Mouse (Mus musculus) lung, embryonic 14.5 days (tissue): ENCODE measurements around the gene Aldh16a1. TPM values are rescaled to one million over a fixed set of nuclear protein-coding genes. Genes with fewer than 3 reads are reported as not detected.
A peak's percentile ranks its signal among the peaks of the same experiment; 100 is the strongest.
"Not testable (repeated sequence)": the region's sequence is repeated elsewhere in the genome, so short reads cannot be mapped to it uniquely, and the experiment has no call there.

Source experiments
- ATAC-seq: fragments of 200-750 bp; cut with Nextera tagmentation; 2 replicates; pipeline ENCODE4 v1.8.0; 2017; ENCODE audit warnings: mild to moderate bottlenecking, moderate TSS enrichment, moderate library complexity; ENCODE audit not compliant: insufficient read depth
- DNase-seq: peaks from one replicate; pipeline ENCODE4 v3.0.0-alpha.2; 2015
- H3K27ac ChIP-seq: fragments of 300-500 bp; sonication (generic); 2 replicates; pipeline ENCODE4 v1.5.1; 2014; ENCODE audit warnings: low read depth, mild to moderate bottlenecking, moderate library complexity
- H3K27me3 ChIP-seq: fragments of 300-500 bp; sonication (generic); 2 replicates; pipeline ENCODE4 v1.6.1; 2014; ENCODE audit warnings: low read length, control low read depth; ENCODE audit not compliant: insufficient read depth
- H3K36me3 ChIP-seq: fragments of 300-500 bp; sonication (generic); 2 replicates; pipeline ENCODE4 v1.6.1; 2014; ENCODE audit warnings: control low read depth; ENCODE audit not compliant: insufficient read depth
- H3K4me1 ChIP-seq: fragments of 300-500 bp; sonication (generic); 2 replicates; pipeline ENCODE4 v1.6.1; 2014; ENCODE audit warnings: antibody characterized with exemption, control low read depth; ENCODE audit not compliant: insufficient read depth
- H3K4me2 ChIP-seq: fragments of 300-500 bp; sonication (generic); 2 replicates; pipeline ENCODE4 v1.6.1; 2014; ENCODE audit warnings: mild to moderate bottlenecking
- H3K4me3 ChIP-seq: fragments of 300-500 bp; sonication (generic); 2 replicates; pipeline ENCODE4 v1.5.1; 2014; ENCODE audit warnings: low read depth, low read length
- H3K9ac ChIP-seq: fragments of 300-500 bp; sonication (generic); 2 replicates; pipeline ENCODE4 v1.6.1; 2014
- H3K9me3 ChIP-seq: fragments of 300-500 bp; sonication (generic); 2 replicates; pipeline ENCODE4 v1.6.1; 2016; ENCODE audit warnings: low read depth, low read length, control low read depth
- CTCF ChIP-seq: IDR thresholded peaks from 2 replicates; pipeline ENCODE4 v1.5.1; 2016; ENCODE audit warnings: antibody characterized with exemption, low read depth
- WGBS: fragments of 180-500 bp; shearing (Covaris S2); extraction: QIAGEN DNeasy Blood & Tissue Kit; methylation state at CpG from one replicate; pipeline ENCODE4 v1.1.7; 2014; 5-methylcytosine and 5-hydroxymethylcytosine counted together
- polyA plus RNA-seq: library from polyadenylated mRNA; unstranded; fragments of >200 nt; fragmentation: Nextera tagmentation; extraction: Ambion mirVana; gene quantifications from 2 replicates; pipeline ENCODE4 v1.2.1, GENCODE M21; 2014

Gene Aldh16a1
- polyA plus RNA-seq, 1 experiment from 2014 or later: 52.9 TPM

GRCm38 (mm10) chr7:45156206-45156605 is 1.8 kb upstream of the Aldh16a1 start:
- H3K27me3 ChIP-seq: no peaks in the 10 kb centered on the region
- no peaks in the 10 kb centered on the region for H3K9me3 ChIP-seq
- no peak for TF ChIP-seq CTCF
- no peak for DNase-seq
- H3K36me3 ChIP-seq: peaks cover 35% of the 10 kb centered on the region; the same call in 1 of the 2 replicates
- H3K4me3 ChIP-seq: no peak overlapping the region
- 87% methylated on average over 15 of the region's 15 CpGs for WGBS
- H3K9ac ChIP-seq: no peak overlapping the region
- ATAC-seq: no peak
- H3K4me1 ChIP-seq: 0 out of 2 replicates have a peak, but pooled peaks cover 7% of the 10 kb centered on the region
- no peak overlapping the region for H3K4me2 ChIP-seq
- no peak overlapping the region for H3K27ac ChIP-seq

- H3K4me2 ChIP-seq: peak overlapping the region; percentile 85
- no peak overlapping the region for H3K9ac ChIP-seq
- no peaks in the 10 kb centered on the region for H3K9me3 ChIP-seq
- 0 out of 2 replicates have a peak overlapping the region, but pooled peaks have one; percentile 10 for H3K27ac ChIP-seq
- no peak overlapping the region for H3K4me3 ChIP-seq
- no peak for ATAC-seq
- H3K27me3 ChIP-seq: no peaks in the 10 kb centered on the region
- WGBS: 80% methylated on average over 9 of the region's 9 CpGs
- DNase-seq: no peak
- peaks cover 34% of the 10 kb centered on the region; the same call in 1 of the 2 replicates for H3K36me3 ChIP-seq
- H3K4me1 ChIP-seq: peaks cover 11% of the 10 kb centered on the region
- no peak for TF ChIP-seq CTCF
Measured at GRCm38 (mm10) chr7:45155590-45155989, 1.2 kb upstream of the Aldh16a1 start.

GRCm38 (mm10) chr7:45154993-45155514 is 670 bp upstream of the Aldh16a1 start:
- Histone ChIP-seq H3K27me3 (no peaks in the 10 kb centered on the region), H3K4me2 (peak overlapping the region; percentile 85), H3K9me3 (no peaks in the 10 kb centered on the region), H3K4me3 (peak overlapping the region; percentile 54), H3K9ac (peak overlapping the region; percentile 13; the same call in 1 of the 2 replicates), H3K27ac (peak overlapping the region; percentile 24; the same call in 1 of the 2 replicates), H3K36me3 (peaks cover 29% of the 10 kb centered on the region; the same call in 1 of the 2 replicates), H3K4me1 (peaks cover 16% of the 10 kb centered on the region)
- 72% methylated on average over 12 of the region's 12 CpGs for WGBS
- ATAC-seq: no peak; the same call in 1 of the 2 replicates
- TF ChIP-seq CTCF: peak; percentile 54
- peak; percentile 67 for DNase-seq

DNA sequence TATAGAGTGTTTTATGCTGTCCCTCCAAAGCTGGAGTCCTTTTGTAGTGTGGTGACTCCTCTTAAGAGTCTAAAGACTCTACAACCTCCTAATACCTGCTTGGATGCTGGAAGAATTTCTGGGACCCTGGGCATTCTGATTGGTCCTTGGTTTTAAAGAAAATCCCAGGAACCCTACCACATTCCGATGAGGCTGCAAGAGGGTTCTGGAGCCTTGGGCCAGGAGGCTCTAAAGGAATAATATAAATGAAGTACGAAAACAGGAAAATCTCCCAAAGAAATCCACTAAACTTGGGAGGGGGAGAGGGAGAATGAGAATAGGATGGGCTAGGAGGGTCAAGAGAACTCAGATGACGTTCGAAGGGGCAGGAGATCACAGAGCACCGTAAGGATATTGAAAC is 798 bp downstream of the Aldh16a1 start:
- Histone ChIP-seq H3K27me3 (no peaks in the 10 kb centered on the region), H3K9ac (peak overlapping the region; percentile 70), H3K4me3 (peak overlapping the region; percentile 54), H3K36me3 (0 out of 2 replicates have a peak, but pooled peaks cover 18% of the 10 kb centered on the region), H3K27ac (peak overlapping the region; percentile 97), H3K9me3 (no peaks in the 10 kb centered on the region), H3K4me1 (peaks cover 19% of the 10 kb centered on the region), H3K4me2 (peak overlapping the region; percentile 85)
- DNase-seq (no peak), ATAC-seq (0 out of 2 replicates have a peak, but pooled peaks have one; percentile 0)
- no peak for TF ChIP-seq CTCF
- whole genome bisulfite sequencing: 4% methylated on average over 5 of the region's 5 CpGs

DNA sequence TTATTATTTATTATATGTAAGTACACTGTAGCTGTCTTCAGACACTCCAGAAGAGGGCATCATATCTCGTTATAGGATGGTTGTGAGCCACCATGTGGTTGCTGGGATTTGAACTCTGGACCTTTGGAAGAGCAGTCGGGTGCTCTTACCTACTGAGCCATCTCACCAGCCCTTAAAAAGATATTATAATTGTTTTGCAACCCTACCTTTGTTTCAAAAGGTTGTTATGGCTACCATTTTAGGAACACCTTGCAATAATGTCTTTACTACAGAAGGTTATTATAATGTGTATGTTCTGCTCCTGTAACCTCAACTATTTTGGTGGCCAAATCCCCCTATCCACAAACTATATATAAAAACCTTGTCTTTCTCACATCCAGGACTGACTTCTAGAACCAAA is 1.3 kb downstream of the Aldh16a1 start:
- not testable (repeated sequence) for H3K27ac ChIP-seq, H3K9ac ChIP-seq, H3K9me3 ChIP-seq, DNase-seq, H3K27me3 ChIP-seq, ATAC-seq
- H3K4me3 ChIP-seq: 0 out of 2 replicates have a peak overlapping the region, but pooled peaks have one; percentile 54
- peaks cover 19% of the 10 kb centered on the region for H3K4me1 ChIP-seq
- H3K4me2 ChIP-seq: peak overlapping the region; percentile 85
- 89% methylated on average over 2 of the region's 2 CpGs for WGBS
- peaks cover 17% of the 10 kb centered on the region; the same call in 1 of the 2 replicates for H3K36me3 ChIP-seq

GRCm38 (mm10) chr7:45151303-45151702 is 3.1 kb downstream of the Aldh16a1 start:
- ATAC-seq: no peak
- peak overlapping the region; percentile 73 for H3K27ac ChIP-seq
- peak; percentile 83 for DNase-seq
- H3K4me3 ChIP-seq: no peak overlapping the region
- 21% methylated on average over 11 of the region's 11 CpGs for WGBS
- no peak for TF ChIP-seq CTCF
- H3K27me3 ChIP-seq: no peaks in the 10 kb centered on the region
- peaks cover 19% of the 10 kb centered on the region for H3K4me1 ChIP-seq
- H3K9me3 ChIP-seq: no peaks in the 10 kb centered on the region
- H3K4me2 ChIP-seq: no peak overlapping the region
- no peak overlapping the region; the same call in 1 of the 2 replicates for H3K9ac ChIP-seq
- peaks cover 24% of the 10 kb centered on the region; the same call in 1 of the 2 replicates for H3K36me3 ChIP-seq

- TF ChIP-seq CTCF: no peak
- ATAC-seq (no peak), DNase-seq (no peak)
- no peak overlapping the region for H3K4me3 ChIP-seq
- H3K9ac ChIP-seq: no peak overlapping the region; the same call in 1 of the 2 replicates
- peak overlapping the region; percentile 73 for H3K27ac ChIP-seq
- H3K4me1 ChIP-seq: peaks cover 19% of the 10 kb centered on the region
- WGBS: 53% methylated on average over 4 of the region's 4 CpGs
- H3K36me3 ChIP-seq: peaks cover 27% of the 10 kb centered on the region; the same call in 1 of the 2 replicates
- H3K27me3 ChIP-seq: no peaks in the 10 kb centered on the region
- H3K4me2 ChIP-seq: peak overlapping the region; percentile 18; the same call in 1 of the 2 replicates
- no peaks in the 10 kb centered on the region for H3K9me3 ChIP-seq
Measured at GRCm38 (mm10) chr7:45150321-45150720, 4.1 kb downstream of the Aldh16a1 start.
